ENCODE assay signal across 11 mouse cellular contexts in genomic region chr11:8566250-8566853, GRCm38 (mm10).
DNase-seq lines count a peak whose midpoint lies in the region; ATAC-seq and TF ChIP-seq lines count a peak whose summit lies in the region.
"Had no signal": no experiment of that assay in that cellular context is flagged by ENCODE, and none has a peak within 500 bp of the region (broad histone marks: within the 10 kb centered on the region; RNA-seq: fewer than 3 reads in every experiment).

No protein-coding gene starts in this region.

- ATAC-seq in neutrophil, adult 5-6 weeks (ENCODE audit: extremely low read depth, insufficient number of reproducible peaks, low FRiP score, poor library complexity, severe bottlenecking), result peak; percentile 71
- no peak for ATAC-seq in forebrain, embryonic 12.5 days (ENCODE audit: low FRiP score)
- ATAC-seq: midbrain, embryonic 13.5 days had no signal

- H3K27ac ChIP-seq in cortical plate, adult 2 months (ENCODE audit: insufficient read depth, low read length), result no peak overlapping the region
- H3K27ac ChIP-seq in forebrain, embryonic 12.5 days, result no peak overlapping the region
- H3K27ac ChIP-seq: hindbrain, embryonic 10.5 days; midbrain, embryonic 13.5 days had no signal

- no peaks in the 10 kb centered on the region for H3K4me1 ChIP-seq in cortical plate, adult 2 months (ENCODE audit: control insufficient read depth, insufficient read depth, low read length)
- peaks cover 13% of the 10 kb centered on the region for H3K4me1 ChIP-seq in forebrain, embryonic 12.5 days

- no peak overlapping the region for H3K4me3 ChIP-seq in cortical plate, adult 2 months (ENCODE audit: insufficient read depth, low read length)
- H3K4me3 ChIP-seq in forebrain, embryonic 12.5 days (replicated peaks), result no peak overlapping the region
- H3K4me3 ChIP-seq: hindbrain, embryonic 10.5 days; midbrain, embryonic 13.5 days had no signal

- no peak for TF ChIP-seq POLR2A in cortical plate, adult 2 months (IDR thresholded peaks at IDR 0.05; ENCODE audit: extremely low read depth, insufficient read depth, low read length)

- DNase-seq in gastrocnemius, postnatal 25 days, result peak; percentile 21
- DNase-seq in gastrocnemius, adult 8-10 months (ENCODE audit: low spot score in 2 of 2), result no peak
- DNase-seq in lung, adult 18-20 months, result peak; percentile 25 to 35
- no peak for DNase-seq in lung, postnatal 25 days (ENCODE audit: low spot score)
- no peak for DNase-seq in c-Kit-positive CD71-positive TER-119-positive erythroid progenitor cells, embryonic 14.5 days (ENCODE audit: low spot score)
- DNase-seq: adrenal gland, adult 8-10 months had no signal

- H3K27me3 ChIP-seq in forebrain, embryonic 12.5 days, result no peaks in the 10 kb centered on the region
- H3K27me3 ChIP-seq: midbrain, embryonic 13.5 days had no signal

- no peak overlapping the region for H3K9ac ChIP-seq in forebrain, embryonic 12.5 days
- H3K9ac ChIP-seq: midbrain, embryonic 13.5 days had no signal

- peak; percentile 8; the same call in 1 of the 2 replicates for TF ChIP-seq CTCF in cortical plate, adult 2 months (IDR thresholded peaks at IDR 0.05; ENCODE audit: extremely low read depth, insufficient read depth, low read length)

- no peak overlapping the region for H3K4me2 ChIP-seq in forebrain, embryonic 12.5 days
- H3K4me2 ChIP-seq: midbrain, embryonic 13.5 days had no signal

- no peaks in the 10 kb centered on the region for H3K36me3 ChIP-seq in forebrain, embryonic 12.5 days (replicated peaks)
- H3K36me3 ChIP-seq: midbrain, embryonic 13.5 days had no signal

- no peaks in the 10 kb centered on the region for H3K9me3 ChIP-seq in forebrain, embryonic 12.5 days
- H3K9me3 ChIP-seq: midbrain, embryonic 13.5 days had no signal

- 58% methylated on average over 3 of the region's 3 CpGs for WGBS in forebrain, embryonic 12.5 days

Comparison
In these comparisons a context has a peak if more than half of its experiments do, and no peak if none do; other contexts are left out.
1. DNase-seq: peak in gastrocnemius, postnatal 25 days (single experiment) and lung, adult 18-20 months (2 of 2); none in gastrocnemius, adult 8-10 months (0 of 2), lung, postnatal 25 days (single experiment) and c-Kit-positive CD71-positive TER-119-positive erythroid progenitor cells, embryonic 14.5 days (single experiment).